Mouse (Mus musculus) lung, postnatal 0 days (tissue): ENCODE results near the gene Tekt4. TPM values are rescaled to one million over a fixed set of nuclear protein-coding genes. Genes with fewer than 3 reads are reported as not detected.

Source experiments
- ATAC-seq: fragments of 200-750 bp; cut with Nextera tagmentation; 2 replicates; pipeline ENCODE4 v1.8.0; 2017; ENCODE audit warnings: moderate library complexity
- DNase-seq: peaks from one replicate; pipeline ENCODE4 v3.0.0-alpha.2; 2016; ENCODE audit warnings: low spot score
- H3K27ac ChIP-seq: fragments of 300-500 bp; sonication (generic); 2 replicates; pipeline ENCODE4 v1.5.1; 2014; ENCODE audit warnings: antibody characterized with exemption, mild to moderate bottlenecking, low read length, mixed read lengths
- H3K27me3 ChIP-seq: fragments of 300-500 bp; sonication (generic); replicated peaks from 2 replicates; pipeline ENCODE4 v1.6.1; 2014; ENCODE audit warnings: low read length, mixed read lengths; ENCODE audit not compliant: insufficient read depth
- H3K36me3 ChIP-seq: fragments of 300-500 bp; sonication (generic); 2 replicates; pipeline ENCODE4 v1.6.1; 2014; ENCODE audit warnings: low read length, mixed read lengths; ENCODE audit not compliant: insufficient read depth
- H3K4me1 ChIP-seq: fragments of 300-500 bp; sonication (generic); 2 replicates; pipeline ENCODE4 v1.6.1; 2014; ENCODE audit warnings: antibody characterized with exemption, low read depth, low read length, mixed read lengths; ENCODE audit not compliant: insufficient read depth
- H3K4me2 ChIP-seq: fragments of 300-500 bp; sonication (generic); replicated peaks from 2 replicates; pipeline ENCODE4 v1.6.1; 2014; ENCODE audit warnings: low read depth, mild to moderate bottlenecking, low read length, moderate library complexity, mixed read lengths
- H3K4me3 ChIP-seq: fragments of 300-500 bp; sonication (generic); 2 replicates; pipeline ENCODE4 v1.5.1; 2014; ENCODE audit warnings: low read depth, low read length
- H3K9ac ChIP-seq: fragments of 300-500 bp; sonication (generic); replicated peaks from 2 replicates; pipeline ENCODE4 v1.6.1; 2014; ENCODE audit warnings: low read depth, mild to moderate bottlenecking
- H3K9me3 ChIP-seq: fragments of 300-500 bp; sonication (generic); 2 replicates; pipeline ENCODE4 v1.6.1; 2016; ENCODE audit warnings: low read length, mixed read lengths
- CTCF ChIP-seq: IDR thresholded peaks from 2 replicates; pipeline ENCODE4 v1.5.1; 2016; ENCODE audit warnings: antibody characterized with exemption, mild to moderate bottlenecking
- EP300 ChIP-seq: IDR thresholded peaks from 2 replicates; pipeline ENCODE4 v1.6.1; 2016; ENCODE audit warnings: antibody characterized with exemption, mild to moderate bottlenecking, control low read depth
- WGBS: fragments of 180-500 bp; shearing (Covaris S2); extraction: QIAGEN DNeasy Blood & Tissue Kit; methylation state at CpG from one replicate; pipeline ENCODE4 v1.1.7; 2014; 5-methylcytosine and 5-hydroxymethylcytosine counted together
- polyA plus RNA-seq: library from polyadenylated mRNA; unstranded; fragments of >200 nt; fragmentation: Nextera tagmentation; extraction: Ambion mirVana; gene quantifications from 2 replicates; pipeline ENCODE4 v1.2.1, GENCODE M21; 2015

Tekt4 gene
- polyA plus RNA-seq, 1 experiment from 2014 or later: 10.3 TPM

DNA sequence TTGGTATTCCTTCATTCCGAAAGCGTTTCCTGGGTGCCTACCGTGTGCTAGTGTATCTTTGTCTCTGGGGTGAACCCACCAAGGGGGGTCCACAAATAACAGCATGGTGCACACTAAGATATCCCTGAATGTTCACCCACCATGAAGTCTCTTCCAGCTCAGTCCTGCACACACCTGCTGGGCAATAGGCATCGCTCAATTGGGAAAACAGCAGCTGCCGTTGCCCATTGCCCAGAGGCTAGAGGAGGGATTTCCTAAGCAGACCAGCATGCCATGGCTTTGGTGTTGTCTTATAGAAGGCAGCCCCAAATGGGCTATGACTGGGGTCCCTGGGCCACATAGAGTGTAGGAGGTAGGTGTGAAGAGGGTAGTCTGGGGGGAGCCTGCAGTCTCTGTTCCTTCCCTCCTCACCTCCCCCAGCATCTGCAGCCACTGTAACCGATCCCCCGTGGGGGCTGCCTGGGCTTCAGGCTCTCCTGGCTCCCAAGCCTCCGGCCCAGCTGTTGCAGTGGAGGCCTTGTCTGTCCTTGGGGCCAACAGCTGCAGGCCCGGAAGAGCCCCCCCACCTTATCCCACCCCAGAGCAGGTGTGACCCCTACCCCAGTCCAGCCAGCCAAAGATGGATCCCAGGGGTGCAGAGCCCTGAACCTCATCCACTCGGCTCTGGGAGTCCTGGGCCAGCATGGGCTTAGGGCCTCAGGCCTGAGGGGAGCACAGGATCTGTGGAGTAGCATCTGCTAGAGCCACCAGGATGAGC, 55.8 kb downstream of the Tekt4 start:
- WGBS: 70% methylated on average over 10 of the region's 10 CpGs
- Histone ChIP-seq H3K36me3 (no peaks in the 10 kb centered on the region), H3K27ac (no peak overlapping the region), H3K4me2 (no peak overlapping the region), H3K9me3 (no peaks in the 10 kb centered on the region), H3K4me1 (no peaks in the 10 kb centered on the region), H3K4me3 (no peak overlapping the region), H3K9ac (no peak overlapping the region), H3K27me3 (no peaks in the 10 kb centered on the region)
- TF ChIP-seq CTCF (no peak), EP300 (no peak)
- no peak for ATAC-seq
- DNase-seq: no peak

DNA sequence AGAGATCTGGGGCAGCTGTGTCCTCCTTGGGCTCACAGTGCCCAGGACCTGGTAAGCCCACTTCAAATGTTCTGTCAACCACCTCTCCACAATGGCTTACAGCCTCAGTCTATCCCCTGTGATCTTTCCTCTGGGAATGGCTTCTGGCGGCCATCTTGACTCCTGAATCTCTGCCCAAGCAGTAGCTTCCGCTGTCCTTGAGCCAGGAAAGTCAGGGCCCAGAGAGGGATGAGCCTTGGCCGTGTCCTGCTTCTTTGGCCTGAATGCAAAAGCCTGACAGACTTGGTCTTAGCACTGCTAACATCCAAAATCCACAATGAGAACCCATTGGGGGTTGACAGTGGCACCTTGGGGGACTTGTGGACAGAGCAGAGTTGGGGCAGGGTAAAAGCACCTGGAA, 57.5 kb downstream of the Tekt4 start:
- WGBS: 65% methylated on average over 3 of the region's 3 CpGs
- ATAC-seq: no peak
- no peaks in the 10 kb centered on the region for H3K9me3 ChIP-seq
- no peak overlapping the region for H3K9ac ChIP-seq
- H3K4me3 ChIP-seq: no peak overlapping the region
- H3K4me1 ChIP-seq: no peaks in the 10 kb centered on the region
- H3K27ac ChIP-seq: no peak overlapping the region
- no peaks in the 10 kb centered on the region for H3K27me3 ChIP-seq
- no peak for DNase-seq
- no peak overlapping the region for H3K4me2 ChIP-seq
- no peaks in the 10 kb centered on the region for H3K36me3 ChIP-seq
- TF ChIP-seq EP300: no peak
- no peak for TF ChIP-seq CTCF

DNA sequence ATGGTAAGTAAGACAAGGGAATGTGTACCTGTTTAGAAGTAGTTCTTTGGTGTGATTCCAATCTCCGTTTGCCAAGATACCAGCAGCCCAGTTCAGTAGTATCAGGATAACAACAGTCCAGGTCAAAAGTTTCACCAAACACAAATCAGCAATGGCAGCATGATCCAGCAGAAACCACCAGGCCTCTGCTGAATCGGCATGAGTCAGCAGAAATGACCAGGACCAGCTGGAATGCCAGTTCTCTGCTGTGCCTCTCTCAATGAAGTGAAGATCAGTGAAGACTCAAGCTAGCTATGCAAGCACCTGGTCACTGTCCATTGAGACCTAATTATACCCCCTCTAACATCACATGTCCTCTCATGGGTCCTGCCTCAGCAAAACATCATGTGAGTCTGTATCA, 59.6 kb downstream of the Tekt4 start:
- no peaks in the 10 kb centered on the region for H3K4me1 ChIP-seq
- no peaks in the 10 kb centered on the region for H3K27me3 ChIP-seq
- no peak overlapping the region for H3K9ac ChIP-seq
- H3K4me3 ChIP-seq: no peak overlapping the region
- H3K36me3 ChIP-seq: no peaks in the 10 kb centered on the region
- DNase-seq (no peak), ATAC-seq (no peak)
- 81% methylated on average over 2 of the region's 2 CpGs for WGBS
- H3K4me2 ChIP-seq: no peak overlapping the region
- no peak for TF ChIP-seq EP300
- no peak for TF ChIP-seq CTCF
- no peaks in the 10 kb centered on the region for H3K9me3 ChIP-seq
- no peak overlapping the region for H3K27ac ChIP-seq

DNA sequence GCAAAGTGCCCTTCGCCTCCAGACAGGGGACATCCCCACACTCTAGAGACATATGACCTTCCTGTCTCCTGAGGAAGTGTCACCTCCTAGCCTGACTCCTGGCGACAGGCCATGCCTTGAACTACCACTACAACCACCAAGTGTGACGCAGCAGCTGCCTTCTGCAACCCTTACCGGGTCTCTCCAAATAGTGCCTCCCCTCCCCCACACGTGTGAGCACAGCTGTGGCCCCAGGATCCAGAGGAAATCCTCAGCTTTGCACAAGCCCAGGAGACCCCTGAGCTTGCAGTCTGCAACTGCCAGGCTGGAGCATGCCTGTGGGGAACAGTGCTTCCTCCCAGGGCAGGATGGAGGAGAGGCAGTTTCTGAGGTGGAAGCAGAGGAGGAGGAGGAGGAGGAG, 61.9 kb downstream of the Tekt4 start:
- Histone ChIP-seq H3K36me3 (no peaks in the 10 kb centered on the region), H3K4me1 (no peaks in the 10 kb centered on the region), H3K27me3 (no peaks in the 10 kb centered on the region), H3K9ac (no peak overlapping the region), H3K4me3 (no peak overlapping the region), H3K27ac (no peak overlapping the region), H3K4me2 (no peak overlapping the region), H3K9me3 (no peaks in the 10 kb centered on the region)
- TF ChIP-seq EP300 (no peak), CTCF (no peak)
- ATAC-seq (no peak), DNase-seq (no peak)
- WGBS: 7% methylated on average over 5 of the region's 5 CpGs

DNA sequence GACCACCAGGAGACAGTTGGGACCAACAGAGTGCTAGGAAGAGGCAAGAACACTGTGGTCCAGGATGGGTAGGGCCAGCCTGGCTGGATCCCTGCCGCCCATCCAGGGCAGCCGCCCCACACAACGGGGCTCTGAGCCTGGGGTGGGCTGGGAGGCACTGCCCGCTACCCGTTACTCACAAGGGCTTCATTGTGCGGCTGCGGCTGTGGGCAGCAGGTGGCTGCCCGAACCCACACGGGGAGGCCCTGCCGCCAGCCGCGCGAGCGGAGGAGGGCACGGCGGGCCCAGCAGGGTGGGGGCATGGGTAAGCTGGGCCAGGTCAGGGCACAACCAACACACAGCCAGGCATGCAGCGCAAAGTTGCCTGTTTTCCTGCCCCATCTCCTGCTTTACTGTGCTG, 63.7 kb downstream of the Tekt4 start:
- Histone ChIP-seq H3K27ac (no peak overlapping the region), H3K36me3 (no peaks in the 10 kb centered on the region), H3K4me1 (no peaks in the 10 kb centered on the region), H3K9me3 (no peaks in the 10 kb centered on the region), H3K4me2 (no peak overlapping the region), H3K27me3 (no peaks in the 10 kb centered on the region), H3K9ac (no peak overlapping the region), H3K4me3 (no peak overlapping the region)
- TF ChIP-seq EP300: no peak
- TF ChIP-seq CTCF: no peak
- ATAC-seq (no peak), DNase-seq (no peak)
- 84% methylated on average over 11 of the region's 17 CpGs for WGBS

DNA sequence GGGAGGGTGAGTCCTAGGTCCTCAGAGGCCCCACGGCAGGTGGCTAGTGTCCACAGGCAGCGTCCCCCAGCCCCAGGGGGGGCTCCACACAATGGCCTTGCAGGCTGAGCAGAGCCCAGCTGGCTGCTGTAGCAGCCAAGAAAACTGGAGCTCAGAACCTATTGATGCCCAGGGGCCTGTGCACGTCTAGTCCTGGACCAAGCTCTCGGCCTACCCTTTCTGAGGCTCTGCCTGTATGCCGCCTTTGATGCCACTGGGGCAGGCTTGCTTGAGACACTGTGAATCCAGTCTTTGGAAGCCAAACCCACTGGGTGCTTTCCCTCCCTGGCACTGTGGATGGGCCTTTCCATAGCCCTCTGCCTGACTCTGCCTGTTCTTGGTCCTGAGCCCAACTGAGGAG, 65.1 kb downstream of the Tekt4 start:
- no peak overlapping the region for H3K4me3 ChIP-seq

DNA sequence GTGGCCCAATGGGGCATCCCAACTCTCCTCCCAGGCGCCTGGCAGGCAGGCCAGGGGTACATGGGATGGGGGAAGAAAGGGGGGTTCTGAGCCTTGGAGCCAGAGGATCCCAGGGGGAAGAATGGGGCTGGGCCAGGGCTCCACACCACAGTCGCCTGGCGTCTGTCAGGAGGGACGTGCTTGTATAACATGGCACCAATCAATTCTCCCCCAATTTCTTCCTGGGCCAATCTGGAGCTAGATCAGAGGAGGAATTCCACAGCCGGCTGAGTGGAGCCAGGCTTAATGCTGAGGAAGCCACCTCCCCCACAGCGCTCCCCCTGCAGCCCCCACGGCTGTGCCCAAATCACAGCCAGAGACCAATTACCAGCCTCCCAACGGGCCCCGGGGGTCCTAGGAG, 66.1 kb downstream of the Tekt4 start:
- no peaks in the 10 kb centered on the region for H3K4me1 ChIP-seq
- WGBS: 39% methylated on average over 9 of the region's 9 CpGs
- no peak for ATAC-seq
- H3K9ac ChIP-seq: no peak overlapping the region
- no peak for TF ChIP-seq EP300
- TF ChIP-seq CTCF: no peak
- no peaks in the 10 kb centered on the region for H3K36me3 ChIP-seq
- DNase-seq: no peak
- H3K4me3 ChIP-seq: no peak overlapping the region
- H3K27ac ChIP-seq: no peak overlapping the region
- no peaks in the 10 kb centered on the region for H3K9me3 ChIP-seq
- no peaks in the 10 kb centered on the region for H3K27me3 ChIP-seq
- no peak overlapping the region for H3K4me2 ChIP-seq

More for the DNA sequence above, 65.1 kb downstream of the Tekt4 start:
- WGBS: 82% methylated on average over 5 of the region's 5 CpGs
- H3K36me3 ChIP-seq: no peaks in the 10 kb centered on the region
- no peak overlapping the region for H3K9ac ChIP-seq
- DNase-seq: no peak
- H3K27me3 ChIP-seq: no peaks in the 10 kb centered on the region
- ATAC-seq: no peak
- H3K4me1 ChIP-seq: no peaks in the 10 kb centered on the region
- no peak overlapping the region for H3K4me2 ChIP-seq
- no peak overlapping the region for H3K27ac ChIP-seq
- no peak for TF ChIP-seq EP300
- no peak for TF ChIP-seq CTCF
- H3K9me3 ChIP-seq: no peaks in the 10 kb centered on the region
